Mouse (Mus musculus) neural tube, embryonic 12.5 days (tissue): Measurements from ENCODE around the gene Kirrel2. TPM values are rescaled to one million over a fixed set of nuclear protein-coding genes. Genes with fewer than 3 reads are reported as not detected.

ENCODE experiments used
- ATAC-seq: fragments of 200-750 bp; cut with Nextera tagmentation; 2 replicates; pipeline ENCODE4 v1.8.0; 2017; ENCODE audit warnings: low read depth, mild to moderate bottlenecking, moderate TSS enrichment, moderate library complexity; ENCODE audit not compliant: low FRiP score
- H3K27ac ChIP-seq: fragments of 300-500 bp; sonication (generic); 2 replicates; pipeline ENCODE4 v1.5.1; 2016
- H3K27me3 ChIP-seq: fragments of 300-500 bp; sonication (generic); replicated peaks from 2 replicates; pipeline ENCODE4 v1.6.1; 2016; ENCODE audit warnings: mild to moderate bottlenecking
- H3K36me3 ChIP-seq: fragments of 300-500 bp; sonication (generic); 2 replicates; pipeline ENCODE4 v1.6.1; 2016; ENCODE audit warnings: mild to moderate bottlenecking
- H3K4me1 ChIP-seq: fragments of 300-500 bp; sonication (generic); 2 replicates; pipeline ENCODE4 v1.6.1; 2016
- H3K4me2 ChIP-seq: fragments of 300-500 bp; sonication (generic); replicated peaks from 2 replicates; pipeline ENCODE4 v1.6.1; 2016; ENCODE audit warnings: mild to moderate bottlenecking
- H3K4me3 ChIP-seq: fragments of 300-500 bp; sonication (generic); 2 replicates; pipeline ENCODE4 v1.5.1; 2016
- H3K9ac ChIP-seq: fragments of 300-500 bp; sonication (generic); 2 replicates; pipeline ENCODE4 v1.6.1; 2016; ENCODE audit warnings: mild to moderate bottlenecking
- H3K9me3 ChIP-seq: fragments of 300-500 bp; sonication (generic); 2 replicates; pipeline ENCODE4 v1.6.1; 2016; ENCODE audit warnings: mild to moderate bottlenecking
- WGBS: fragments of 180-500 bp; shearing (Covaris S2); methylation state at CpG from one replicate; pipeline ENCODE4 v1.1.7; 2016; 5-methylcytosine and 5-hydroxymethylcytosine counted together
- polyA plus RNA-seq: library from polyadenylated mRNA; unstranded; fragments of >200 nt; fragmentation: Nextera tagmentation; extraction: Ambion mirVana; gene quantifications from 2 replicates; pipeline ENCODE4 v1.2.1, GENCODE M21; 2016

Gene Kirrel2
- polyA plus RNA-seq, 1 experiment from 2014 or later: 13.5 TPM

DNA sequence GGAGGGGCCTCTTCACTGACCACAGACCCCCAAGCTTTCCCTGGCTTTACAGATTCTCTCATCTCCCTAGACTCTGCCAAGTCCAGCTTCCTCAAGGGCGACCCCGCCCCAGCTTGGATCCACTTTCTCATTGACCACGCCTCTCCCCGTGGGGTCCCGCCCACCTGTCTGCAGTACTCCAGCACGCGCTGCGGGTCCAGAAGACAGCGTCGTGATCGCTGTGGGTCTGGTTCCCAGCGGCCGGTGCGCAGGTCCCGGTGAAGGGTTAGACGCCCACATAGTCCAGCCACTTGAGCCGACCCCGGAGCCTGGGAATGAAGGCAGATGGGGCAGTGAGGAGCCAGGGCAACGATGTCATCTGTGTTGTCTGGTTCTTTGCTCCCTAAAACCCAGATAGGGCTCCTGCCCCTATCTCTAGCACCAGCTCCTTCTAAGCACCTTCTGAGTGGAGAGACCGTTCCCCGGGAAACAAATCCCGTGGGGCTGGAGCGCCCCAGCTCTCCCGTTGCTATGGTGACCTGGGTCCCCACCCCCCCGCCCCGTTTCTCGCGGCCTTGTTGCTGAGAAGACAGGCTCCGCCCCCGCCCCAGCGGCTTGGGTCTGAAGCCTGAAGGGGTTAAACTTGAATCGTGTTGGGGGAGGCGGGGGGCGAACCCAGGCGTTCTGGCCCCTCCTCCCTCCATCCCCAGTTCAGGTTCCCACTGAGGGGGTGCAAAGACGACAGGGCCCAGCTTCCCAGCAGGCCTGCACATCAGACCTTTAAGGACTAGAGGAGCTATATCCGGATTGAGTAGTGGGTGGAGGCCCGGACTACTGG, 13.1 kb downstream of the Kirrel2 start:
- H3K4me2 ChIP-seq: peak overlapping the region; percentile 84
- H3K36me3 ChIP-seq: peaks cover 30% of the 10 kb centered on the region
- 0 out of 2 replicates have a peak, but pooled peaks cover 4% of the 10 kb centered on the region for H3K27me3 ChIP-seq
- H3K27ac ChIP-seq: peak overlapping the region; percentile 87
- no peaks in the 10 kb centered on the region for H3K9me3 ChIP-seq
- H3K4me3 ChIP-seq: peak overlapping the region; percentile 85
- H3K9ac ChIP-seq: peak overlapping the region; percentile 96
- H3K4me1 ChIP-seq: peaks cover 24% of the 10 kb centered on the region
- under 1% methylated on average over 38 of the region's 38 CpGs for WGBS
- ATAC-seq: peak; percentile 58

DNA sequence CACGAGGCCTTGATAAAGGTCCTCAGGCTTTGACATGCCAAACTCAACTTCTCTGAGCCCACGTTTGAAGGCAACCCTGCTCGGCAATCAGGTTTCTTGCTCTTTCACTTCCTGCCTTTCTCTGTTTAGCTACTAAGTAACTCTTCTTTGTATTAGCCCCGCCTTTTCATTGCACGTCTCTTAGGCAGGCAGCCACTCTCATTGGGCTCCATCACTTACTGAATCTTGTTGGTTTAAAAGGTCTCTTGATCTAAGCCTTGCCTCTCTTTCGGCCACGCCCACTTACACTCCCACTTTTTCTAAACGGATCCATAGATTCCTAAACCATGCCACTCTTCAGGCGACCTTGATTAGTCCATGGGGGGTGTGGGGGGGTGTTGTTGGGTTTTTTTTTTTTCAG, 13.8 kb downstream of the Kirrel2 start:
- Histone ChIP-seq H3K4me2 (peak overlapping the region; percentile 84), H3K9ac (no peak overlapping the region), H3K27me3 (0 out of 2 replicates have a peak, but pooled peaks cover 4% of the 10 kb centered on the region), H3K4me3 (peak overlapping the region; percentile 85), H3K4me1 (peaks cover 24% of the 10 kb centered on the region), H3K27ac (no peak overlapping the region), H3K9me3 (no peaks in the 10 kb centered on the region), H3K36me3 (peaks cover 36% of the 10 kb centered on the region)
- WGBS: 16% methylated on average over 9 of the region's 9 CpGs
- no peak for ATAC-seq

DNA sequence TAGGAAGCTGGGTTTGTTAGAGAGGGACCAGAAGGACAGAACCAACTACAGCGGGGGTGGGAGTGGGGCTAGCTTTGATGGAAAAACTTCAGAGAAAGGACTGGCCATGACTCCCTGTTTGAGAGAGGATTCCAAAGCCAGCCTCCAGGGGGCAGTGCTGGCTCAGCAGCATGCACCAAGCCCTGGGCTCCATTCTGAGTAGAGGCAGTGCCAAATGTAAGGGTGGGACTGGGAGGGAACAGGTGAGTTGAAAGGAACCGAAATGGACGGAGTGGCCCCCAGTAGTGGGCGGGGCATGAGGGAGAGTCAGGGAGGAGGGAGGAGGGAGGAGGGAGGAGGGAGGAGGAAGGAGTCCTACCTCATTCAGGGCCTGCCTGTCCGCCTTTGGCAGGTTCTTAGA, 16.8 kb downstream of the Kirrel2 start:
- H3K27ac ChIP-seq: no peak overlapping the region
- peaks cover 20% of the 10 kb centered on the region for H3K4me1 ChIP-seq
- H3K27me3 ChIP-seq: 0 out of 2 replicates have a peak, but pooled peaks cover 15% of the 10 kb centered on the region
- H3K36me3 ChIP-seq: peaks cover 63% of the 10 kb centered on the region
- H3K9ac ChIP-seq: no peak overlapping the region
- H3K4me3 ChIP-seq: no peak overlapping the region
- H3K4me2 ChIP-seq: no peak overlapping the region
- no peak for ATAC-seq
- H3K9me3 ChIP-seq: no peaks in the 10 kb centered on the region
- 24% methylated on average over 4 of the region's 5 CpGs for WGBS

DNA sequence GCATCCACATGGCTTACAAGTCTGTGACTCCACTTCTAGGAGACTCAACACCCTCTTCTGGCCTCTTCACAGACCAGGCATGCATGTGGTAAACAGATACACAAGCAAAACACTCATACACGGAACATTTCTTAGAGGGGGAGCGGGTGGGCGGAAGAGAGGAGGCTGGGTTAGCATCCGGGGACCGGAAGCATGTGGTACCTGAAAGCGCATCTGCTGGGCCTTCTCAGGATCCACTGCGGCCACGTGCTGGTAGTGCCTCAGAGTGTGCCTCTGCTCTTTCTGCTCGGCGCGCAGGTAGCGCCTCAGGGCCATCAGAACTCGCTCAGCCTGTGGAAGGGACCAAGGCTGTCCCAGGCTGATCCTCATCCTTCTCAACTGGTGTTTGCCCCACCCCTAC, 17.8 kb downstream of the Kirrel2 start:
- Histone ChIP-seq H3K36me3 (peaks cover 72% of the 10 kb centered on the region), H3K9me3 (no peaks in the 10 kb centered on the region), H3K27ac (no peak overlapping the region), H3K9ac (0 out of 2 replicates have a peak overlapping the region, but pooled peaks have one; percentile 30), H3K4me1 (peaks cover 18% of the 10 kb centered on the region), H3K4me2 (no peak overlapping the region), H3K4me3 (no peak overlapping the region), H3K27me3 (0 out of 2 replicates have a peak, but pooled peaks cover 11% of the 10 kb centered on the region)
- no peak for ATAC-seq
- WGBS: 79% methylated on average over 13 of the region's 13 CpGs

DNA sequence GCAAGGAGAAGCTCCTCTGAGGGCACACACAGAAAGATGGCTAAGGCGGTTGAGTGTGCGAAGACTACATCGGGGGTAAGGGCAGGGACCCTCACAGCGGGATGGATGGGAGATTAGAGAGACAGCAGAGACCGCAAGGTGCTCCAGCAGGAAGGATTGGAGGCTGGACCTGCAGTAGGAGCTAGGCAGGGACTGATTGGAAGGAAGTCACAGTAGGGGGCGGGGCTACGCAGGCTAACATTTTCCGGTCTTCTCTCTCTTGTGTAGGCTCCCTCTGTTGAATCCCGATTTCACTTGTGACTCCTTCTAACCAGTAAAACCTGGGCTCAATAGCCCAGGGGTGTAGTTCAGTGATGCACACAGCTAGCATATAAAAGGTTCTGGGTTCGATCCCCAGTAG, 20.6 kb downstream of the Kirrel2 start:
- WGBS: 16% methylated on average over 10 of the region's 10 CpGs
- ATAC-seq: no peak
- H3K36me3 ChIP-seq: peaks cover 67% of the 10 kb centered on the region

DNA sequence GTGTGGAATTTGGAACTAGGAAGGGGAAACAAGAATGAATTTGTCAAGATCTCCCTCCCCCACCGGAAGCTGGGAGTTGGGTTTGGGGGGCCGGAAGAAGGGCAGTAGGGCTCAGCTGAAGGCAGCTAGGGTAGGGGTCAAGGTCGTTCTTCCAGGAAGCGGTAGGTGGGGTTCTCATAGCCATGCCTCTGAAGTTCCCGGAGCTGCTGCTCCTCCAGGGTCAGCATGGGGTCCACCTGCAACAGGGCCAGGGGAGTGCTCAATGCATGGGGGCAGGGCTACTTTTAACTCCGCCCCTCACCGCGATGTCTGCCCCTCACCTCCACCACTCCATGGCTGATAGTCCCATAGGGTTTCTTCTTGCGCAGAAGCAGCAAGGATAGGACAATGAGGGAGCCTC, 22.3 kb downstream of the Kirrel2 start:
- H3K36me3 ChIP-seq: peaks cover 57% of the 10 kb centered on the region
- no peaks in the 10 kb centered on the region for H3K4me1 ChIP-seq
- WGBS: 47% methylated on average over 9 of the region's 9 CpGs
- 0 out of 2 replicates have a peak, but pooled peaks cover 11% of the 10 kb centered on the region for H3K27me3 ChIP-seq
- no peak overlapping the region for H3K4me3 ChIP-seq
- H3K9me3 ChIP-seq: no peaks in the 10 kb centered on the region
- H3K27ac ChIP-seq: no peak overlapping the region
- ATAC-seq: no peak
- H3K9ac ChIP-seq: no peak overlapping the region
- no peak overlapping the region for H3K4me2 ChIP-seq

More for the DNA sequence above, 20.6 kb downstream of the Kirrel2 start:
- peaks cover 1% of the 10 kb centered on the region; the same call in 1 of the 2 replicates for H3K4me1 ChIP-seq
- no peak overlapping the region for H3K27ac ChIP-seq
- H3K9ac ChIP-seq: no peak overlapping the region
- 0 out of 2 replicates have a peak, but pooled peaks cover 11% of the 10 kb centered on the region for H3K27me3 ChIP-seq
- H3K9me3 ChIP-seq: no peaks in the 10 kb centered on the region
- no peak overlapping the region for H3K4me3 ChIP-seq
- no peak overlapping the region for H3K4me2 ChIP-seq

DNA sequence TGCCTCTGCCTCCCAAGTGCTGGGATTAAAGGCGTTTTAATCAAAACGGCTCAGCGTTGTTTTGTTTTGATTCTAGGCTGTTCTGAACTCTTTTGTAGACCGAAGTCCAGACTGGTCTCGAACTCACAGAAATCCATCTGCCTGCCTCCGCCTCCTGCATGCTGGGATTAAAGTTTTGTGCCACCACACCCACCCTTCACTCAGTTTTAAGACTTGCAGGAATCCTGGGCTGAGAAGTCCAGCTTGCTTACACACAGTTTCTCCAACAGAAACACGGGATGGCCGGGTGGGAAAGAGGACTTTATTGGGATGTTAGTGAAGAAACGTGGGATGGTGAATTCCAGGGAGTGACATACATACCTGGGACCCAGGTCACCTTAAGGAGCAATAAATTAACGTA, 22.8 kb downstream of the Kirrel2 start:
- Histone ChIP-seq H3K9me3 (no peaks in the 10 kb centered on the region), H3K4me1 (no peaks in the 10 kb centered on the region), H3K27me3 (0 out of 2 replicates have a peak, but pooled peaks cover 11% of the 10 kb centered on the region), H3K4me3 (no peak overlapping the region), H3K9ac (no peak overlapping the region), H3K4me2 (no peak overlapping the region), H3K36me3 (peaks cover 53% of the 10 kb centered on the region), H3K27ac (no peak overlapping the region)
- no peak for ATAC-seq
- 71% methylated on average over 10 of the region's 10 CpGs for WGBS

DNA sequence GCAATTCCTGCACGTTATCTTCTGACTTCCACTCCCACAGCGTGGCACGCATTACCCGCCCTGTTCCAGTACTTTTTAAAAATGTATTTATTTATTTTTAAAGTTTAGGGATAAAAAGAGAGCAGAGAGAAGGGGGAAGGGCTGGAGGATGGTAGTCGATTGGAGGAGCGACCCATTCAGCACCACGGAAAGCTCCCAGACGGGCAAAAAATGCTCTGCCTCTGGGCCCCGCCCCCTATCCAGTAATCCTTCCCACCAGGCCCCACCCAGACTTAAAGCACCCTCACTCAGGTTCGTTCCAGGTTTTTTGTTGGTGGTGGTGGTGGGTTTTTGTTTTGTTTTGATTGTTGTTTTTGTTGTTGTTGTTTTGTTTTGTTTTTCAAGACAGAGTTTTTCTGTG, 23.3 kb downstream of the Kirrel2 start:
- no peak overlapping the region for H3K9ac ChIP-seq
- no peaks in the 10 kb centered on the region for H3K4me1 ChIP-seq
- WGBS: 5% methylated on average over 10 of the region's 10 CpGs
- no peaks in the 10 kb centered on the region for H3K9me3 ChIP-seq
- H3K4me2 ChIP-seq: no peak overlapping the region
- H3K27ac ChIP-seq: no peak overlapping the region
- H3K36me3 ChIP-seq: peaks cover 48% of the 10 kb centered on the region
- no peak for ATAC-seq
- no peak overlapping the region for H3K4me3 ChIP-seq
- 0 out of 2 replicates have a peak, but pooled peaks cover 11% of the 10 kb centered on the region for H3K27me3 ChIP-seq

DNA sequence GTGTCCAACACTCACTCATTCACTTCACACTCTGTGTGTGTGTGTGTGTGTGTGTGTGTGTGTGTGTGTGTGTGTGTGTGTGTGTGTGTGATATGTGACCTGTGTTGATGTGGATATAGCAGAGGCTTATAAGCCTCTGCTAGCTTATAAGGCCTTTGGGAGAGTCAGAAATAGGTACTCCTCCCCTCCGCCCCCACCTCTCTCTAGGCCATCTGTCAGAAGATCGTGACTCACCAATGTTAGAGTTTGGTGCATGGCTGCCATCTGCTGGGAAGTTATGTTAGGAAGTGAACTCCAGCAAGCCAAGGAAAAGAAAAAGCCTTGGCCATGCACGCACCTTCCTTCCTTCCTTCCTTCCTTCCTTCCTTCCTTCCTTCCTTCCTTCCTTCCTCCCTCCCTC, 25.7 kb downstream of the Kirrel2 start:
- 20% methylated on average over 3 of the region's 3 CpGs for WGBS
- no peak overlapping the region for H3K27ac ChIP-seq
- no peak overlapping the region for H3K4me2 ChIP-seq
- peak; percentile 48; the same call in 1 of the 2 replicates for ATAC-seq
- peaks cover 34% of the 10 kb centered on the region for H3K36me3 ChIP-seq
- H3K9me3 ChIP-seq: no peaks in the 10 kb centered on the region
- no peak overlapping the region for H3K9ac ChIP-seq
- no peak overlapping the region for H3K4me3 ChIP-seq
- no peaks in the 10 kb centered on the region for H3K4me1 ChIP-seq
- H3K27me3 ChIP-seq: 0 out of 2 replicates have a peak, but pooled peaks cover 9% of the 10 kb centered on the region

DNA sequence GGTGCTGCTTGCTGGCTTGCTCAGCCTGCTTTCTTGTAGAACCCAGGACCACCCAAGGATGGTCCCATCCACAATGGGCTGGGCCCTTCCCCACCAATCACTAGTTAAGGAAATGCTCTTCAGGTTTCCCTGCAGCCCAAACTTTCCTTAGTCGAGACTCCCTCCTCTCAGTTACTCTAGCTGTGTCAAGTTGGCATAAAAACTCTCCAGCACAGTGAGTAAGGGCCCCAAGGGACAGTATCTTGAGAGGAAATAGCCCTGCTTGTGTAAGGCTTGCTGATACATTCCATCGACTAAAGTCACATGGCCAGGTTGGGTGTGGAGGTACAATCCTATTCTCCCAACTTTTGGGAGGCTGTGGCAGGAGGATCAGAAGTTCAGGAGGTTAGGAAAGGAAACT, 27.3 kb downstream of the Kirrel2 start:
- H3K27ac ChIP-seq: no peak overlapping the region
- H3K9ac ChIP-seq: no peak overlapping the region
- H3K4me2 ChIP-seq: no peak overlapping the region
- no peaks in the 10 kb centered on the region for H3K9me3 ChIP-seq
- no peak for ATAC-seq
- 59% methylated on average over 2 of the region's 2 CpGs for WGBS
- no peaks in the 10 kb centered on the region for H3K4me1 ChIP-seq
- peaks cover 18% of the 10 kb centered on the region; the same call in 1 of the 2 replicates for H3K36me3 ChIP-seq
- no peaks in the 10 kb centered on the region for H3K27me3 ChIP-seq
- no peak overlapping the region for H3K4me3 ChIP-seq

DNA sequence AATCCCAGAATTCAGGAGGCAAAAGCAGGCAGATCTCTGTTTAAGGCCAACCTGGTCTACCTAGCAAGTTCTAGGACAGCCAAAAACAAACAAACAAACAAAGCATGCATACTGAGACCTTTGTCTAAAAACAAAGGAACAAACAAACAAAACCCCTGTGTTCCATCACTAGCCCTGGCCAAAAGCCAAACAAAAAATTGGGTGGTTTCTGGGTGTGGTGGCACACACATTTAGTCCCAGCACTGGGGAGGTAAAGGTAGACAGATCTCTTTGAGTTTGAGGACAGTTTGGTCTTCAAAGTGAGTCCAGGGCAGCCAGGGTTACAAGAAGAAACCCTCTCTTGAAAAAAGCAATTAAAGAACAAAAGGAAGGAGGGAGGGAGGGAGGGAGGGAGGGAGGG, 28.2 kb downstream of the Kirrel2 start:
- no peak overlapping the region for H3K4me2 ChIP-seq
- H3K9ac ChIP-seq: no peak overlapping the region
- ATAC-seq: no peak
- H3K9me3 ChIP-seq: no peaks in the 10 kb centered on the region
- H3K36me3 ChIP-seq: peaks cover 10% of the 10 kb centered on the region; the same call in 1 of the 2 replicates
- H3K4me1 ChIP-seq: no peaks in the 10 kb centered on the region
- H3K27ac ChIP-seq: no peak overlapping the region
- H3K27me3 ChIP-seq: no peaks in the 10 kb centered on the region
- H3K4me3 ChIP-seq: no peak overlapping the region

DNA sequence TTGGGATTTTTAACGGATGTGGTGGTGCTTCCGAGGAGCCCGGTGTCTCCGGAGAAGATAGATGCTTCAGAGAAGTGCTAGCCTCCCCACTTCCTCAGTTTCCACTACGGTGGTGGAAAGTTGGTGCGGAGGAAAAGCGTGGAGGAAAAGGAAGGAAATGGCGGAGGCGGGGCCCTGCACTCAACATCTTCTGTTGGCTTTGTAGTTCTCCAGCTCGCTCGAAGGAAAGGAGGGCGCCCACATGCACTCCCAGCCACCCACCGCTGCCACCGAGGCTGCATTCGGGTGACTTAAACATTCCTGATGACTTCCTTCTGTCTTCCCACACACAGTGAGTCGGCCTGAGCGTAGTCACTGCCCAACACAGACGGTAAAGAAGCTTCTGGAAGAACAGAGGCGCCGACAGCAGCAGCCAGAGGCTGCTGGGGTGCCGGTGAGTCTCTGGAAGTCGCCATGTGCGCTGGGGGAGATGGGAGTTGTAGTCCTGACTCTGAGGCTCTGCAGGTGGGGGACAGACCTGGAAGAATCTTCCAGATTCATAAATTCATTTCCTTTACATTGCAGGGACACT, 34.3 kb downstream of the Kirrel2 start:
- H3K4me1 ChIP-seq: peaks cover 14% of the 10 kb centered on the region
- H3K4me2 ChIP-seq: peak overlapping the region; percentile 86
- 53% methylated on average over 23 of the region's 23 CpGs for WGBS
- peak overlapping the region; percentile 51 for H3K4me3 ChIP-seq
- H3K36me3 ChIP-seq: peaks cover 6% of the 10 kb centered on the region; the same call in 1 of the 2 replicates
- ATAC-seq: no peak
- no peak overlapping the region for H3K27ac ChIP-seq
- H3K9me3 ChIP-seq: no peaks in the 10 kb centered on the region
- peak overlapping the region; percentile 56 for H3K9ac ChIP-seq
- H3K27me3 ChIP-seq: peaks cover 9% of the 10 kb centered on the region; the same call in 1 of the 2 replicates
